Mouse (Mus musculus) lung, postnatal 0 days (tissue): ENCODE results near the gene Tcf23. TPM values are rescaled to one million over a fixed set of nuclear protein-coding genes. Genes with fewer than 3 reads are reported as not detected.
A peak's percentile ranks its signal among the peaks of the same experiment; 100 is the strongest.

Source experiments
- ATAC-seq: fragments of 200-750 bp; cut with Nextera tagmentation; 2 replicates; pipeline ENCODE4 v1.8.0; 2017; ENCODE audit warnings: moderate library complexity
- DNase-seq: peaks from one replicate; pipeline ENCODE4 v3.0.0-alpha.2; 2016; ENCODE audit warnings: low spot score
- H3K27ac ChIP-seq: fragments of 300-500 bp; sonication (generic); 2 replicates; pipeline ENCODE4 v1.5.1; 2014; ENCODE audit warnings: antibody characterized with exemption, mild to moderate bottlenecking, low read length, mixed read lengths
- H3K27me3 ChIP-seq: fragments of 300-500 bp; sonication (generic); replicated peaks from 2 replicates; pipeline ENCODE4 v1.6.1; 2014; ENCODE audit warnings: low read length, mixed read lengths; ENCODE audit not compliant: insufficient read depth
- H3K36me3 ChIP-seq: fragments of 300-500 bp; sonication (generic); 2 replicates; pipeline ENCODE4 v1.6.1; 2014; ENCODE audit warnings: low read length, mixed read lengths; ENCODE audit not compliant: insufficient read depth
- H3K4me1 ChIP-seq: fragments of 300-500 bp; sonication (generic); 2 replicates; pipeline ENCODE4 v1.6.1; 2014; ENCODE audit warnings: antibody characterized with exemption, low read depth, low read length, mixed read lengths; ENCODE audit not compliant: insufficient read depth
- H3K4me2 ChIP-seq: fragments of 300-500 bp; sonication (generic); replicated peaks from 2 replicates; pipeline ENCODE4 v1.6.1; 2014; ENCODE audit warnings: low read depth, mild to moderate bottlenecking, low read length, moderate library complexity, mixed read lengths
- H3K4me3 ChIP-seq: fragments of 300-500 bp; sonication (generic); 2 replicates; pipeline ENCODE4 v1.5.1; 2014; ENCODE audit warnings: low read depth, low read length
- H3K9ac ChIP-seq: fragments of 300-500 bp; sonication (generic); replicated peaks from 2 replicates; pipeline ENCODE4 v1.6.1; 2014; ENCODE audit warnings: low read depth, mild to moderate bottlenecking
- H3K9me3 ChIP-seq: fragments of 300-500 bp; sonication (generic); 2 replicates; pipeline ENCODE4 v1.6.1; 2016; ENCODE audit warnings: low read length, mixed read lengths
- CTCF ChIP-seq: IDR thresholded peaks from 2 replicates; pipeline ENCODE4 v1.5.1; 2016; ENCODE audit warnings: antibody characterized with exemption, mild to moderate bottlenecking
- EP300 ChIP-seq: IDR thresholded peaks from 2 replicates; pipeline ENCODE4 v1.6.1; 2016; ENCODE audit warnings: antibody characterized with exemption, mild to moderate bottlenecking, control low read depth
- WGBS: fragments of 180-500 bp; shearing (Covaris S2); extraction: QIAGEN DNeasy Blood & Tissue Kit; methylation state at CpG from one replicate; pipeline ENCODE4 v1.1.7; 2014; 5-methylcytosine and 5-hydroxymethylcytosine counted together
- polyA plus RNA-seq: library from polyadenylated mRNA; unstranded; fragments of >200 nt; fragmentation: Nextera tagmentation; extraction: Ambion mirVana; gene quantifications from 2 replicates; pipeline ENCODE4 v1.2.1, GENCODE M21; 2015

Tcf23 gene
- polyA plus RNA-seq, 1 experiment from 2014 or later: 0.49 TPM

DNA sequence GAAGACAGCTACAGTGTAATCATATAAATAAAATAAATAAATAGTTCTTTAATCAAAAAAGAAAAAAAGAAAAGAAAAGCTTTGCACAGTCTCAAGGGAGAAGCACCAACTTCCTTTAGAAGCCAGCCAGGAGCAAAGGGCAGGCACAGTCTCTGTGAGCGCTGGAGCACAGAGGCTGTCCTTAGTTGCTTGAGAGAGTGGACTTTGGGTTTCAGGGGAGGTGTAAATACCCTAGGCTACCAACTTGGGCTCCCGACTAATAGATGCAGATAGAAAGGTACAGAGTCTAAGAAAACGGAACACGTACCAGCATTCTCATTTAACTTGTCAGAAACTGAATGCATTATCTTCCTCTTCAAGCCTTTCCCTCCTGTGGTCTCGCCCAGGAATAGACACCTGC, 19.8 kb upstream of the Tcf23 start:
- no peak overlapping the region for H3K4me3 ChIP-seq
- peaks cover 3% of the 10 kb centered on the region; the same call in 1 of the 2 replicates for H3K4me1 ChIP-seq
- no peak overlapping the region for H3K9ac ChIP-seq
- TF ChIP-seq CTCF: no peak
- TF ChIP-seq EP300: no peak
- no peak overlapping the region for H3K27ac ChIP-seq
- H3K9me3 ChIP-seq: no peaks in the 10 kb centered on the region
- peaks cover 10% of the 10 kb centered on the region; the same call in 1 of the 2 replicates for H3K36me3 ChIP-seq
- DNase-seq (no peak), ATAC-seq (no peak)
- H3K4me2 ChIP-seq: no peak overlapping the region
- no peaks in the 10 kb centered on the region for H3K27me3 ChIP-seq
- 88% methylated on average over 5 of the region's 5 CpGs for WGBS

DNA sequence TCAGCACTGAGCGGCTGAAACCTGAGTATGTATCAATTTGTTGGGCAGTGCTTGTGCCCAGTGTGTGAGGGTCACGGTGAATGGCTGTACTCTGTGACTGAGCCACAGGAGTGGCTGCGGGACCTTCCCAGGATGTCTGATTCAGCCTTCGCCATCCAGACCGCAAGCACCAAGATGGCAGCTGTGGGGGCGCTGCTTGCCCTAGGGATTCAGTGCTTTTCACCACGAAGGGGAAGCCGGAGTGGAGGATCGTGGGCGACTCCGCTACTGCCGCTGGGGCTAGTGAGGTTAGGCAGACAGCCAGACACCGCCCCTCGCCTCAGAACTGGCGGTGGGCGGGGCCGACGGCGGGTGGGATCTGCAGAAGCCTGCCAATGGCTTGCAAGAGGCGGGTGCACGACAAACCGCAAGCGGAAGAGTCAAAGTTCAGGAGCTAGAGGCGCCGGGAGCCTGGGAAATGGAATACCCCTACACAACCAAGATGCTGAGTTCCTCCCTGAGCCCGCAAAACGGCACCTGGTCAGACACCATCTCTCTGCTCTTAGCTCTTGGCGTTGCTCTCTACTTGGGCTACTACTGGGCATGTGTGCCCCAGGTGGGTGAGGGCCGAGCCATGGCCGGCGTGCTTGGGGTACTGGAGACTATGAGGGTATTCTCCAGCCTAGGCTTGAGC, 18.7 kb upstream of the Tcf23 start:
- peak; percentile 95 for DNase-seq
- Histone ChIP-seq H3K9ac (peak overlapping the region; percentile 46), H3K4me2 (peak overlapping the region; percentile 89), H3K27ac (peak overlapping the region; percentile 34), H3K27me3 (no peaks in the 10 kb centered on the region), H3K4me1 (peaks cover 3% of the 10 kb centered on the region; the same call in 1 of the 2 replicates), H3K4me3 (peak overlapping the region; percentile 59), H3K9me3 (no peaks in the 10 kb centered on the region), H3K36me3 (peaks cover 18% of the 10 kb centered on the region)
- ATAC-seq: peak; percentile 89
- TF ChIP-seq CTCF (peak; percentile 35), EP300 (no peak)
- 0% methylated on average over 31 of the region's 31 CpGs for WGBS

DNA sequence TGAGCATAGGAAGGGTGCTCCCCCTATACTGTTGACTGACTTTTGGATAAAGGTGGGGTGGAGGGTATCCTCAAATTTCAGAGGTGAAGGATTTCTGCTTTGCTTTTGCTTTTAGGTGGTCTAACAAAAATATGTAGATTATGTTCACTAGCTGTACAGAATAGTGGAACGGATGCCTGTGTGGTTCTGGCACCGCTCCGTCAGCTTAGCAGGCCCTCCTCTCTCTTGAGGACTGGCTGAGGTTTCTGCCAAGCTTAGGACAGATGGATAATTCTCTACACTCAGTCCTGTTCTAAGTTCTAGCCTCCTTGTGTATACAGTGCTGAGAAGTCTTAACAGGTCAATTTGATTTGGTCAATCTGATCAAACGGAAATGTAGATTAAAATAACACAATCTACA, 18.0 kb upstream of the Tcf23 start:
- Histone ChIP-seq H3K4me3 (peak overlapping the region; percentile 59), H3K4me2 (peak overlapping the region; percentile 89), H3K9ac (peak overlapping the region; percentile 46), H3K27me3 (no peaks in the 10 kb centered on the region), H3K9me3 (no peaks in the 10 kb centered on the region), H3K4me1 (peaks cover 3% of the 10 kb centered on the region; the same call in 1 of the 2 replicates), H3K36me3 (peaks cover 24% of the 10 kb centered on the region), H3K27ac (peak overlapping the region; percentile 34; the same call in 1 of the 2 replicates)
- 58% methylated on average over 4 of the region's 4 CpGs for WGBS
- ATAC-seq (no peak), DNase-seq (no peak)
- TF ChIP-seq CTCF (no peak), EP300 (no peak)

DNA sequence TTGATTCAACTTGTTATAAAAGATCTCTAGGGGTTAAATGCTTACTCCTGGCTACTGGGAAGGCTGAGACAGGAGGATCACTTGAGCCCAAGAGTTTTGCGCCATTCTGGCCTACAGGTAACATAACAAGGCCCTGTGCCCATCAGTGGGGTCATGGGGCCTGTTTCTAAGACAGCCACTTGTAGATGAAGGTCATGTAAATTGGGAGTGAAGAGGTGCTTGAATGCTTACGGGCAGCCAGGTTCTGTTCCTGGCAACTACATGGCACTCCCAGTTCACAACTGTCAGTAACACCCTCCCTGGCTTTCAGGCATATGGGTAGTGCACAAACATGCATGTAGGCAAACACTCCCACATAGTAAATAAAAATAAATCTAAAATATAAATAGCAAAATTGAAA, 17.5 kb upstream of the Tcf23 start:
- WGBS: 82% methylated on average over 2 of the region's 2 CpGs
- H3K4me1 ChIP-seq: peaks cover 3% of the 10 kb centered on the region; the same call in 1 of the 2 replicates

DNA sequence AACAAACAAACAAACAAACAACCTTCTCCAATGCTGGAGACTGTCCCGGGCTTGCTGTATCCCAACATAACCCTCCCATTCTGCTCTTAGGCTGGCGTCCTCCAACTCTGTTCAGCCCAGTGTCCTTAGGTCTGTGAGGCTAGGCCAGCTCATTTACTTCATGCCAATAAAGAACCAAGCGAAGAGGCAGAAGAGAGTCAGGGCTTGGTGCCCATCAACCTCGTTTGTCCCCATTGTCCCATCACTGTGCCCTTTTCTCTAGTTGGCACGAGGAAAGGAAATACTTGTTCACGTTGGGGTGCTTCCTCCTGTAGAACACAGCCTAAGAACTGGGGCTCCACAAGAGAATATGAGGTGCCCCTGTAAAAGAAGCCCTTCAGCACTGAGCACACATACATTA, 16.8 kb upstream of the Tcf23 start:
- 81% methylated on average over 6 of the region's 6 CpGs for WGBS
- ATAC-seq (no peak), DNase-seq (peak; percentile 3)
- Histone ChIP-seq H3K27ac (no peak overlapping the region), H3K9me3 (no peaks in the 10 kb centered on the region), H3K4me2 (no peak overlapping the region), H3K4me1 (peaks cover 3% of the 10 kb centered on the region; the same call in 1 of the 2 replicates), H3K9ac (no peak overlapping the region), H3K36me3 (peaks cover 31% of the 10 kb centered on the region), H3K4me3 (no peak overlapping the region), H3K27me3 (no peaks in the 10 kb centered on the region)
- no peak for TF ChIP-seq EP300
- no peak for TF ChIP-seq CTCF

More for the DNA sequence above, 17.5 kb upstream of the Tcf23 start:
- Histone ChIP-seq H3K27ac (no peak overlapping the region), H3K36me3 (peaks cover 29% of the 10 kb centered on the region), H3K9me3 (no peaks in the 10 kb centered on the region), H3K9ac (no peak overlapping the region), H3K4me3 (no peak overlapping the region), H3K4me2 (no peak overlapping the region), H3K27me3 (no peaks in the 10 kb centered on the region)
- no peak for TF ChIP-seq EP300
- no peak for TF ChIP-seq CTCF
- DNase-seq: peak; percentile 4
- no peak for ATAC-seq

DNA sequence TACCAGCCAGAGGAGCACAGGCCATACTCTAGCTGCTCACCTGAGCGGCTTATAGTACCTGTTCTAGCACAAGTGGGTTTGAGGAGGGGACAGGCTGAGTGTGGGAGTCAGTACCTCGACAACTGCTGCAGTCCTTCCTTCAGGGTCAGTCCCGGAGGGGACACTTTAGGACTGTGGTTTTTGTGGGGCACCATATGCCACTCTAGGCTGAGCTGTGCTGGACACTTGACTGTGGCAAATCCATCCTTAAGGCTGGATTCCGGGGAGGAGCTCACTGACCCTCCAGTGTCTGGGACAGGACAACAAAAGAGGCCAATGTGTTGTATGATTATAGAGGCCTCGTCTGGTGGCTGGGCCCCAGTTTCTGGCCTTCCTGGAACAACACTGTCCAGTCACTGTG, 15.9 kb upstream of the Tcf23 start:
- DNase-seq (no peak), ATAC-seq (no peak)
- Histone ChIP-seq H3K4me3 (no peak overlapping the region), H3K27me3 (no peaks in the 10 kb centered on the region), H3K27ac (no peak overlapping the region), H3K9ac (no peak overlapping the region), H3K4me1 (peaks cover 3% of the 10 kb centered on the region; the same call in 1 of the 2 replicates), H3K4me2 (no peak overlapping the region), H3K9me3 (no peaks in the 10 kb centered on the region), H3K36me3 (peaks cover 31% of the 10 kb centered on the region)
- WGBS: 83% methylated on average over 5 of the region's 5 CpGs
- TF ChIP-seq EP300: no peak
- TF ChIP-seq CTCF: no peak
